Mouse (Mus musculus) forebrain, embryonic 16.5 days (tissue): ENCODE results near the gene Erf. TPM values are rescaled to one million over a fixed set of nuclear protein-coding genes. Genes with fewer than 3 reads are reported as not detected.

Experiments used
- ATAC-seq: fragments of 200-750 bp; cut with Nextera tagmentation; 2 replicates; pipeline ENCODE4 v1.8.0; 2017; ENCODE audit warnings: mild to moderate bottlenecking, moderate library complexity
- H3K27ac ChIP-seq: fragments of 300-500 bp; sonication (generic); 2 replicates; pipeline ENCODE4 v1.5.1; 2014; ENCODE audit warnings: low read length, control low read depth
- H3K27me3 ChIP-seq: fragments of 300-500 bp; sonication (generic); replicated peaks from 2 replicates; pipeline ENCODE4 v1.6.1; 2014; ENCODE audit warnings: low read length; ENCODE audit not compliant: control insufficient read depth, insufficient read depth
- H3K36me3 ChIP-seq: fragments of 300-500 bp; sonication (generic); 2 replicates; pipeline ENCODE4 v1.6.1; 2014; ENCODE audit not compliant: control insufficient read depth, insufficient read depth
- H3K4me1 ChIP-seq: fragments of 300-500 bp; sonication (generic); replicated peaks from 2 replicates; pipeline ENCODE4 v1.6.1; 2014; ENCODE audit warnings: low read length; ENCODE audit not compliant: control insufficient read depth, insufficient read depth
- H3K4me2 ChIP-seq: fragments of 300-500 bp; sonication (generic); 2 replicates; pipeline ENCODE4 v1.6.1; 2014; ENCODE audit warnings: mild to moderate bottlenecking, low read length, control low read depth
- H3K4me3 ChIP-seq: fragments of 300-500 bp; sonication (generic); replicated peaks from 2 replicates; pipeline ENCODE4 v1.5.1; 2014; ENCODE audit warnings: mild to moderate bottlenecking, low read length, control low read depth
- H3K9ac ChIP-seq: fragments of 300-500 bp; sonication (generic); replicated peaks from 2 replicates; pipeline ENCODE4 v1.6.1; 2014; ENCODE audit warnings: low read depth, low read length, control low read depth
- H3K9me3 ChIP-seq: fragments of 300-500 bp; sonication (generic); 2 replicates; pipeline ENCODE4 v1.6.1; 2016; ENCODE audit warnings: low read length; ENCODE audit not compliant: control insufficient read depth
- WGBS: fragments of 180-500 bp; shearing (Covaris S2); extraction: QIAGEN DNeasy Blood & Tissue Kit; methylation state at CpG from one replicate; pipeline ENCODE4 v1.1.7; 2014; 5-methylcytosine and 5-hydroxymethylcytosine counted together
- polyA plus RNA-seq: library from polyadenylated mRNA; unstranded; fragments of >200 nt; fragmentation: Nextera tagmentation; extraction: Ambion mirVana; gene quantifications from 2 replicates; pipeline ENCODE4 v1.2.1, GENCODE M21; 2015

The Erf gene
- polyA plus RNA-seq: 4.8 and 5.3 TPM in 2 replicates

- peak within 1 kb of the TSS; percentile 65 for H3K9ac ChIP-seq
- ATAC-seq: peak; percentile 70
- peak within 1 kb of the TSS; percentile 83 for H3K4me2 ChIP-seq
- no peaks in the 10 kb centered on the region for H3K27me3 ChIP-seq
- no peaks in the 10 kb centered on the region for H3K36me3 ChIP-seq
- H3K4me3 ChIP-seq: peak within 1 kb of the TSS; percentile 80
- under 1% methylated on average over 69 of the region's 81 CpGs for WGBS
- no peaks in the 10 kb centered on the region for H3K9me3 ChIP-seq
- H3K27ac ChIP-seq: peak within 1 kb of the TSS; percentile 90
- H3K4me1 ChIP-seq: peaks cover 46% of the 10 kb centered on the region
Measured at GRCm38 (mm10) chr7:25250141-25250972, at the start of gene Erf. TSS of gene Erf (minus strand) at chr7:25250761.

- Histone ChIP-seq H3K27me3 (no peaks in the 10 kb centered on the region), H3K4me2 (peak within 1 kb of the TSS; percentile 74), H3K9me3 (no peaks in the 10 kb centered on the region), H3K4me1 (peaks cover 24% of the 10 kb centered on the region), H3K9ac (peak within 1 kb of the TSS; percentile 81), H3K27ac (peak within 1 kb of the TSS; percentile 98), H3K36me3 (peaks cover 17% of the 10 kb centered on the region), H3K4me3 (peak within 1 kb of the TSS; percentile 83)
- under 1% methylated on average over 50 of the region's 52 CpGs for WGBS
- ATAC-seq: peak; percentile 92
Measured at GRCm38 (mm10) chr7:25297454-25298325, 47.1 kb upstream of the Erf start, which contains the start of gene Pafah1b3. TSS of gene Pafah1b3 (minus strand) at chr7:25297986.

GRCm38 (mm10) chr7:25296945-25297453 lies 46.4 kb upstream of the Erf start:
- Histone ChIP-seq H3K27me3 (no peaks in the 10 kb centered on the region), H3K4me1 (peaks cover 25% of the 10 kb centered on the region), H3K4me2 (peak overlapping the region; percentile 74), H3K36me3 (peaks cover 24% of the 10 kb centered on the region), H3K27ac (peak overlapping the region; percentile 98), H3K9ac (peak overlapping the region; percentile 81), H3K9me3 (no peaks in the 10 kb centered on the region), H3K4me3 (peak overlapping the region; percentile 83)
- ATAC-seq: peak; percentile 21
- WGBS: 0% methylated on average over 21 of the region's 21 CpGs

GRCm38 (mm10) chr7:25294960-25295722 lies 44.6 kb upstream of the Erf start:
- WGBS: 87% methylated on average over 12 of the region's 12 CpGs
- no peak overlapping the region for H3K27ac ChIP-seq

GRCm38 (mm10) chr7:25294495-25294894 lies 43.9 kb upstream of the Erf start:
- H3K4me2 ChIP-seq: no peak overlapping the region
- WGBS: 90% methylated on average over 4 of the region's 4 CpGs
- no peak overlapping the region for H3K4me3 ChIP-seq
- no peak for ATAC-seq
- H3K36me3 ChIP-seq: peaks cover 32% of the 10 kb centered on the region
- H3K27me3 ChIP-seq: no peaks in the 10 kb centered on the region
- H3K27ac ChIP-seq: no peak overlapping the region
- no peaks in the 10 kb centered on the region for H3K9me3 ChIP-seq
- no peak overlapping the region for H3K9ac ChIP-seq
- peaks cover 28% of the 10 kb centered on the region for H3K4me1 ChIP-seq

More at GRCm38 (mm10) chr7:25294960-25295722, 44.6 kb upstream of the Erf start:
- Histone ChIP-seq H3K4me1 (peaks cover 28% of the 10 kb centered on the region), H3K9me3 (no peaks in the 10 kb centered on the region), H3K4me2 (no peak overlapping the region), H3K27me3 (no peaks in the 10 kb centered on the region), H3K4me3 (no peak overlapping the region), H3K9ac (no peak overlapping the region), H3K36me3 (peaks cover 26% of the 10 kb centered on the region)
- no peak for ATAC-seq

GRCm38 (mm10) chr7:25293191-25293739 lies 42.7 kb upstream of the Erf start:
- no peak overlapping the region for H3K4me3 ChIP-seq
- peaks cover 44% of the 10 kb centered on the region for H3K36me3 ChIP-seq
- no peak overlapping the region for H3K4me2 ChIP-seq
- H3K4me1 ChIP-seq: peaks cover 26% of the 10 kb centered on the region
- no peak for ATAC-seq
- H3K9me3 ChIP-seq: no peaks in the 10 kb centered on the region
- H3K27me3 ChIP-seq: no peaks in the 10 kb centered on the region
- 78% methylated on average over 9 of the region's 10 CpGs for WGBS
- no peak overlapping the region for H3K9ac ChIP-seq
- no peak overlapping the region for H3K27ac ChIP-seq

- Histone ChIP-seq H3K36me3 (peaks cover 56% of the 10 kb centered on the region), H3K9me3 (no peaks in the 10 kb centered on the region), H3K27ac (no peak overlapping the region), H3K27me3 (no peaks in the 10 kb centered on the region), H3K9ac (no peak overlapping the region), H3K4me2 (no peak overlapping the region), H3K4me1 (peaks cover 22% of the 10 kb centered on the region), H3K4me3 (no peak overlapping the region)
- 55% methylated on average over 7 of the region's 7 CpGs for WGBS
- no peak for ATAC-seq
Measured at GRCm38 (mm10) chr7:25292107-25292506, 41.5 kb upstream of the Erf start.

- Histone ChIP-seq H3K9me3 (no peaks in the 10 kb centered on the region), H3K27ac (no peak overlapping the region), H3K4me2 (no peak overlapping the region), H3K4me3 (no peak overlapping the region), H3K4me1 (peaks cover 12% of the 10 kb centered on the region), H3K36me3 (peaks cover 64% of the 10 kb centered on the region), H3K9ac (no peak overlapping the region), H3K27me3 (no peaks in the 10 kb centered on the region)
- 68% methylated on average over 2 of the region's 2 CpGs for WGBS
- ATAC-seq: peak; percentile 21; the same call in 1 of the 2 replicates
Measured at GRCm38 (mm10) chr7:25290911-25291310, 40.4 kb upstream of the Erf start.
